Mouse (Mus musculus) brown adipose tissue, adult 24 weeks (tissue): ENCODE measurements around the gene Aipl1. TPM values are rescaled to one million over a fixed set of nuclear protein-coding genes. Genes with fewer than 3 reads are reported as not detected.

Source experiments
- H3K27ac ChIP-seq: fragments of 200-500 bp; replicated peaks from 2 replicates; pipeline ENCODE4 v1.5.1; 2012; ENCODE audit warnings: low read depth, mild to moderate bottlenecking, low read length
- H3K4me1 ChIP-seq: fragments of 200-500 bp; 2 replicates; pipeline ENCODE4 v1.6.1; 2012; ENCODE audit warnings: low read length, mixed read lengths; ENCODE audit not compliant: control insufficient read depth, insufficient read depth, insufficient read length
- H3K4me3 ChIP-seq: fragments of 200-500 bp; 2 replicates; pipeline ENCODE4 v1.5.1; 2012; ENCODE audit warnings: low read depth, mild to moderate bottlenecking, low read length, moderate library complexity; ENCODE audit not compliant: insufficient read depth
- polyA plus RNA-seq: library from polyadenylated mRNA; stranded (reverse); fragments of >200 nt; gene quantifications from 2 replicates; pipeline ENCODE4 v1.2.4, GENCODE M21; 2012; ENCODE audit not compliant: missing spikeins, insufficient read depth, insufficient read length

Aipl1 gene
- polyA plus RNA-seq, 1 experiment, result not detected

GRCm38 (mm10) chr11:71985101-71985711 is 52.1 kb downstream of the Aipl1 start:
- H3K27ac ChIP-seq, result no peak overlapping the region

GRCm38 (mm10) chr11:71984093-71984492 is 53.2 kb downstream of the Aipl1 start:
- Histone ChIP-seq H3K27ac (no peak overlapping the region), H3K4me1 (no peaks in the 10 kb centered on the region), H3K4me3 (no peak overlapping the region)

More at GRCm38 (mm10) chr11:71985101-71985711, 52.1 kb downstream of the Aipl1 start:
- no peaks in the 10 kb centered on the region for H3K4me1 ChIP-seq
- H3K4me3 ChIP-seq, result no peak overlapping the region

Other genes starting within 250 kb of the Aipl1 start
- gene Pimreg, start 4.5 kb upstream of the Aipl1 start, polyA plus RNA-seq, result not detected in 2 replicates
- 0.20 and 0.46 TPM in 2 replicates for gene Pitpnm3, start 98.3 kb upstream of the Aipl1 start, polyA plus RNA-seq
- not detected in 2 replicates for gene Gm43951, start 169.3 kb upstream of the Aipl1 start, polyA plus RNA-seq
- gene 4933427D14Rik, start 169.9 kb upstream of the Aipl1 start, polyA plus RNA-seq, result 1.5 and 2.2 TPM in 2 replicates
- gene Txndc17, start 170.0 kb upstream of the Aipl1 start, polyA plus RNA-seq, result 114 and 144 TPM in 2 replicates
- 16.0 and 16.1 TPM in 2 replicates for gene Med31, start 178.1 kb upstream of the Aipl1 start, polyA plus RNA-seq
- not detected in 2 replicates for gene Slc13a5, start 229.7 kb upstream of the Aipl1 start, polyA plus RNA-seq